Mouse (Mus musculus): Measurements from ENCODE around the gene Taar7d. TPM values are rescaled to one million over a fixed set of nuclear protein-coding genes. Genes with fewer than 3 reads are reported as not detected.
"Not testable (repeated sequence)": the region's sequence is repeated elsewhere in the genome, so short reads cannot be mapped to it uniquely, and the experiment has no call there.

Taar7d gene
- total and polyA plus RNA-seq, 2 experiments from 2014 or later: not detected

GRCm38 (mm10) chr10:24052039-24052438 lies 25.0 kb downstream of the Taar7d start:
- no peak overlapping the region for H3K4me2 ChIP-seq (ENCODE audit: low read depth)
- no peak for TF ChIP-seq CTCF (IDR thresholded peaks at IDR 0.05; ENCODE audit: low read depth)
- no peaks in the 10 kb centered on the region for H3K36me3 ChIP-seq (ENCODE audit: insufficient read depth)
- DNase-seq (no peak), ATAC-seq (no peak)
- H3K27me3 ChIP-seq (ENCODE audit: insufficient read depth, low read length): no peaks in the 10 kb centered on the region
- no peak overlapping the region for H3K4me3 ChIP-seq (ENCODE audit: low read depth, low read length)
- no peak overlapping the region for H3K9ac ChIP-seq
- H3K4me1 ChIP-seq (ENCODE audit: insufficient read depth): no peaks in the 10 kb centered on the region
- 56% methylated on average over 5 of the region's 5 CpGs for WGBS
- H3K27ac ChIP-seq (ENCODE audit: low read depth, low read length): no peak overlapping the region
- no peaks in the 10 kb centered on the region for H3K9me3 ChIP-seq (ENCODE audit: low read length)

- Histone ChIP-seq H3K36me3 (ENCODE audit: insufficient read depth) (no peaks in the 10 kb centered on the region), H3K4me3 (ENCODE audit: low read depth, low read length) (no peak overlapping the region), H3K27ac (ENCODE audit: low read depth, low read length) (no peak overlapping the region), H3K4me2 (ENCODE audit: low read depth) (no peak overlapping the region), H3K27me3 (ENCODE audit: insufficient read depth, low read length) (no peaks in the 10 kb centered on the region), H3K9ac (no peak overlapping the region), H3K9me3 (ENCODE audit: low read length) (no peaks in the 10 kb centered on the region), H3K4me1 (ENCODE audit: insufficient read depth) (no peaks in the 10 kb centered on the region)
- ATAC-seq: no peak
- TF ChIP-seq CTCF (IDR thresholded peaks at IDR 0.05; ENCODE audit: low read depth): no peak
- 90% methylated on average over 3 of the region's 3 CpGs for WGBS
- no peak for DNase-seq
These were observed 32.0 kb downstream of the Taar7d start for GRCm38 (mm10) chr10:24058986-24059385.

DNA sequence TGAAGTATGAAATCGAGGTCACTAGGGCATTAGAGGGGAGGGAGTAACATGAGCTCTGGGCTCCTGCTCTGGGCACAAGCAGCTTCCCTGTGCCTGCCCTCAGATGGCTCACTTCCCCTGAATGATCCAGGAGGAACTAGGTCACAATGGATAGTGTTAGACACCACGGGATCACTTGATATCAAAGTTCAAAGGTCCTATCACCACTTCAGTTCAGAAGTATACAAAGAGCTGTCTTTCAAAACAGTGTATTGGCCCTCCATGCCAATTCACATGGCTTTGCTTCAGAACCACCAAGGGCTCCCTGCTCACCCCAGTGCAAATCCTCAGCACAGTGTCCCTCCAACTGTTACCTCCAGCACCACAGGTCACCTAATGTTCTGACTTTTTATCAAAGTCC lies 47.7 kb downstream of the Taar7d start:
- H3K4me2 ChIP-seq (ENCODE audit: low read depth); ATAC-seq; H3K27me3 ChIP-seq (ENCODE audit: insufficient read depth, low read length); H3K36me3 ChIP-seq (ENCODE audit: insufficient read depth); H3K9ac ChIP-seq; H3K4me1 ChIP-seq (ENCODE audit: insufficient read depth); H3K9me3 ChIP-seq (ENCODE audit: low read length); H3K27ac ChIP-seq (ENCODE audit: low read depth, low read length); H3K4me3 ChIP-seq (ENCODE audit: low read depth, low read length); DNase-seq: not testable (repeated sequence)
- WGBS: 55% methylated on average over 2 of the region's 2 CpGs

DNA sequence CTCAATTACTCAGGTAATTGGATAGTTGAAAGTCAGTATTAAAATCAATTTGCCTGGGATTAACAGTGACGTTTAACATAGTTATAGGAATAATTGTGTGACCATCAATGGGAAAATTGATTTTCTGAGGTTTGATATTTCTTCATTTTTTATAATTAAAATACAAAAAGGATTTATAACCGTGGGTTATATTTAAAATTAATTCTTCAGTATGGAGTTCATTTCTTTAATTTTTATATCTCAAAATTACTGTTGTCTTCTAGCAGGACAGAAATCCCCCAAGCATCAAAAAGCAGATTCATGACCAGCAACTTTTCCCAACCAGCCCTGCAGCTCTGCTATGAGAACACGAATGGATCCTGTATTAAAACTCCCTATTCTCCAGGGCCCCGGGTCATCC lies 49.2 kb downstream of the Taar7d start, which contains the start of gene Taar8a:
Gene Taar8a, plus strand, starts transcription at position 301 of the 400 bp plus-strand sequence.
- H3K4me3 ChIP-seq (ENCODE audit: low read depth, low read length); H3K27ac ChIP-seq (ENCODE audit: low read depth, low read length); DNase-seq; H3K9ac ChIP-seq; ATAC-seq; H3K9me3 ChIP-seq (ENCODE audit: low read length); H3K4me2 ChIP-seq (ENCODE audit: low read depth); H3K4me1 ChIP-seq (ENCODE audit: insufficient read depth); H3K36me3 ChIP-seq (ENCODE audit: insufficient read depth); H3K27me3 ChIP-seq (ENCODE audit: insufficient read depth, low read length): not testable (repeated sequence)
- 85% methylated on average over 2 of the region's 4 CpGs for WGBS

Other genes starting within 250 kb of the Taar7d start
- gene Rps12, start 239.9 kb upstream of the Taar7d start, total RNA-seq (2014; rRNA removed): 2,036 and 2,577 TPM in 2 replicates
- gene Rps12, start 239.9 kb upstream of the Taar7d start, polyA plus RNA-seq (2015; fragmentation: Nextera tagmentation; extraction: Ambion mirVana): 134 and 170 TPM in 2 replicates
- 14.6 and 18.2 TPM in 2 replicates for gene Slc18b1, start 230.2 kb upstream of the Taar7d start, total RNA-seq (2014; rRNA removed)
- gene Slc18b1, start 230.2 kb upstream of the Taar7d start, polyA plus RNA-seq (2015; fragmentation: Nextera tagmentation; extraction: Ambion mirVana): 13.2 and 15.0 TPM in 2 replicates
- gene Vnn3, start 175.8 kb upstream of the Taar7d start, total RNA-seq (2014; rRNA removed): 0.10 TPM in 1 of 2 replicates, not detected in the other
- 0.10 TPM in 1 of 2 replicates, not detected in the other for gene Vnn3, start 175.8 kb upstream of the Taar7d start, polyA plus RNA-seq (2015; fragmentation: Nextera tagmentation; extraction: Ambion mirVana)
- gene Vnn1, start 132.5 kb upstream of the Taar7d start, total RNA-seq (2014; rRNA removed): 0.38 and 0.43 TPM in 2 replicates
- gene Vnn1, start 132.5 kb upstream of the Taar7d start, polyA plus RNA-seq (2015; fragmentation: Nextera tagmentation; extraction: Ambion mirVana): 0.92 and 0.98 TPM in 2 replicates
- not detected in 2 replicates for gene Taar1, start 106.9 kb upstream of the Taar7d start, total RNA-seq (2014; rRNA removed)
- gene Taar1, start 106.9 kb upstream of the Taar7d start, polyA plus RNA-seq (2015; fragmentation: Nextera tagmentation; extraction: Ambion mirVana): not detected in 2 replicates
- gene Taar2, start 88.7 kb upstream of the Taar7d start, total RNA-seq (2014; rRNA removed): not detected in 2 replicates
- 0.15 and 0.19 TPM in 2 replicates for gene Taar2, start 88.7 kb upstream of the Taar7d start, polyA plus RNA-seq (2015; fragmentation: Nextera tagmentation; extraction: Ambion mirVana)
- gene Taar3, start 77.7 kb upstream of the Taar7d start, total RNA-seq (2014; rRNA removed): not detected in 2 replicates
- not detected in 2 replicates for gene Taar3, start 77.7 kb upstream of the Taar7d start, polyA plus RNA-seq (2015; fragmentation: Nextera tagmentation; extraction: Ambion mirVana)
- gene Taar4, start 66.7 kb upstream of the Taar7d start, total RNA-seq (2014; rRNA removed): not detected in 2 replicates
- gene Taar4, start 66.7 kb upstream of the Taar7d start, polyA plus RNA-seq (2015; fragmentation: Nextera tagmentation; extraction: Ambion mirVana): not detected in 2 replicates
- not detected in 2 replicates for gene Taar5, start 56.5 kb upstream of the Taar7d start, total RNA-seq (2014; rRNA removed)
- gene Taar5, start 56.5 kb upstream of the Taar7d start, polyA plus RNA-seq (2015; fragmentation: Nextera tagmentation; extraction: Ambion mirVana): not detected in 2 replicates
- gene Taar6, start 41.6 kb upstream of the Taar7d start, total RNA-seq (2014; rRNA removed): not detected in 2 replicates
- not detected in 2 replicates for gene Taar6, start 41.6 kb upstream of the Taar7d start, polyA plus RNA-seq (2015; fragmentation: Nextera tagmentation; extraction: Ambion mirVana)
- gene Taar7a, start 33.7 kb upstream of the Taar7d start, total RNA-seq (2014; rRNA removed): not detected in 2 replicates
- gene Taar7a, start 33.7 kb upstream of the Taar7d start, polyA plus RNA-seq (2015; fragmentation: Nextera tagmentation; extraction: Ambion mirVana): not detected in 2 replicates
- not detected in 2 replicates for gene Taar7b, start 27.3 kb upstream of the Taar7d start, total RNA-seq (2014; rRNA removed)
- not detected in 2 replicates for gene Taar7b, start 27.3 kb upstream of the Taar7d start, polyA plus RNA-seq (2015; fragmentation: Nextera tagmentation; extraction: Ambion mirVana)
- gene Taar7e, start 10.4 kb downstream of the Taar7d start, total RNA-seq (2014; rRNA removed): not detected in 2 replicates
- gene Taar7e, start 10.4 kb downstream of the Taar7d start, polyA plus RNA-seq (2015; fragmentation: Nextera tagmentation; extraction: Ambion mirVana): not detected in 2 replicates
- not detected in 2 replicates for gene Taar7f, start 22.3 kb downstream of the Taar7d start, total RNA-seq (2014; rRNA removed)
- gene Taar7f, start 22.3 kb downstream of the Taar7d start, polyA plus RNA-seq (2015; fragmentation: Nextera tagmentation; extraction: Ambion mirVana): not detected in 2 replicates
- not detected in 2 replicates for gene Taar8a, start 49.3 kb downstream of the Taar7d start, total RNA-seq (2014; rRNA removed)
- not detected in 2 replicates for gene Taar8a, start 49.3 kb downstream of the Taar7d start, polyA plus RNA-seq (2015; fragmentation: Nextera tagmentation; extraction: Ambion mirVana)
- gene Taar8b, start 65.1 kb downstream of the Taar7d start, total RNA-seq (2014; rRNA removed): not detected in 2 replicates
- gene Taar8b, start 65.1 kb downstream of the Taar7d start, polyA plus RNA-seq (2015; fragmentation: Nextera tagmentation; extraction: Ambion mirVana): not detected in 2 replicates
- gene Taar8c, start 74.7 kb downstream of the Taar7d start, total RNA-seq (2014; rRNA removed): not detected in 2 replicates
- gene Taar8c, start 74.7 kb downstream of the Taar7d start, polyA plus RNA-seq (2015; fragmentation: Nextera tagmentation; extraction: Ambion mirVana): not detected in 2 replicates
- gene Taar9, start 82.3 kb downstream of the Taar7d start, total RNA-seq (2014; rRNA removed): not detected in 2 replicates
- gene Taar9, start 82.3 kb downstream of the Taar7d start, polyA plus RNA-seq (2015; fragmentation: Nextera tagmentation; extraction: Ambion mirVana): not detected in 2 replicates
- 160 and 169 TPM in 2 replicates for gene Stx7, start 122.1 kb downstream of the Taar7d start, total RNA-seq (2014; rRNA removed)
- 318 and 351 TPM in 2 replicates for gene Stx7, start 122.1 kb downstream of the Taar7d start, polyA plus RNA-seq (2015; fragmentation: Nextera tagmentation; extraction: Ambion mirVana)
- 5.1 and 10.2 TPM in 2 replicates for gene Moxd1, start 196.3 kb downstream of the Taar7d start, total RNA-seq (2014; rRNA removed)
- 2.7 and 3.3 TPM in 2 replicates for gene Moxd1, start 196.3 kb downstream of the Taar7d start, polyA plus RNA-seq (2015; fragmentation: Nextera tagmentation; extraction: Ambion mirVana)

Measured in forebrain, postnatal 0 days (tissue).